Mouse (Mus musculus) adrenal gland, adult 2 months (tissue): ENCODE measurements around the gene Tubb2b. TPM values are rescaled to one million over a fixed set of nuclear protein-coding genes. Genes with fewer than 3 reads are reported as not detected.

Experiments
- DNase-seq: peaks from one replicate; pipeline ENCODE4 v3.0.0; 2021
- long read RNA-seq: library from polyadenylated mRNA; stranded (forward); transcript quantifications from one replicate; pipeline ENCODE4 v2.0.0, GENCODE M21; 2021
- polyA plus RNA-seq: library from polyadenylated mRNA; depleted of rRNA; stranded (reverse); fragments of >200 nt; gene quantifications from 2 replicates; pipeline ENCODE4 v1.2.3, GENCODE M21; 2012; rRNA removed
- total RNA-seq, 2 experiments: library from RNA; stranded (reverse); gene quantifications; 2 replicates each; pipeline ENCODE4 v1.2.3; 2021

Gene Tubb2b
- total RNA-seq = 1 to 10 TPM; 1.1 to 1.7 TPM
- 1.6 and 4.2 TPM in 2 replicates for polyA plus RNA-seq
- long read RNA-seq, partial matches to known transcripts = 0 of 1 reads
- long read RNA-seq, other reads (novel, unspliced or antisense) = 0 of 1 reads

- DNase-seq = peak; percentile 27
Observed at GRCm38 (mm10) chr13:34130226-34130731, at the start of gene Tubb2b. Tubb2b (minus strand) TSS chr13:34130466.

GRCm38 (mm10) chr13:34174025-34174424 is 43.8 kb upstream of the Tubb2b start:
- no peak for DNase-seq

DNA sequence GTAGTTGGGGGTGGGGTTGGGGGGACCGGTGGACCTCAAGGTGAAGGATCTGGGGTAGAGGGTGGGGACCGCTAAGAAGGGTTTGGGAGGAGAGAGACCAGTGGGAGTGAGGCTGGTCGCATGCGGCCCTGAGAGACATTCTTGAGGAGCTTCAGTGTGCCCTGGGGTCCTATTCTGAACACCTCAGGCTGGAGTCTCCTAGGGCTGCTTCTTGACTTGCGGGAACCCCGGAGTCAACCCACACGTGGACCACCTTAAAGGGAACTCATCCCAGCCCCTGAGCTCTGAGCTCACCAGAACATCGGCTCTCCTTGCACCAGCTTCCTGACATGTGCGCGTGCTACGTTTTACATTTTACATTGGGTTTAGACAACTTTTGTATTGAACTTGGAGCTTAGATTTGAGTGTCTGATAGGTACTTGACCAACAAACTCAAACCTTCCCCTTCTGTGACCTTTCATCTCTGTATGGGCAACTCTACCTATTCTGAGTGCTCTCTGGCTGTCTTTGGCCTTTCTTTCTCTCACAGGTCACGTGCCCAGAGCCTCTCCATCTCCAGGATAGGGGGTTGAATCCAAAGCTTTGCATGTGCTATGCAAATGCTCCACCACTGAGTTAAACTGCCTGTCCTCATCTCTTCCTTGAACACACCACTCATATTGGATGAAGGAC is 33.2 kb upstream of the Tubb2b start:
- DNase-seq = no peak

DNA sequence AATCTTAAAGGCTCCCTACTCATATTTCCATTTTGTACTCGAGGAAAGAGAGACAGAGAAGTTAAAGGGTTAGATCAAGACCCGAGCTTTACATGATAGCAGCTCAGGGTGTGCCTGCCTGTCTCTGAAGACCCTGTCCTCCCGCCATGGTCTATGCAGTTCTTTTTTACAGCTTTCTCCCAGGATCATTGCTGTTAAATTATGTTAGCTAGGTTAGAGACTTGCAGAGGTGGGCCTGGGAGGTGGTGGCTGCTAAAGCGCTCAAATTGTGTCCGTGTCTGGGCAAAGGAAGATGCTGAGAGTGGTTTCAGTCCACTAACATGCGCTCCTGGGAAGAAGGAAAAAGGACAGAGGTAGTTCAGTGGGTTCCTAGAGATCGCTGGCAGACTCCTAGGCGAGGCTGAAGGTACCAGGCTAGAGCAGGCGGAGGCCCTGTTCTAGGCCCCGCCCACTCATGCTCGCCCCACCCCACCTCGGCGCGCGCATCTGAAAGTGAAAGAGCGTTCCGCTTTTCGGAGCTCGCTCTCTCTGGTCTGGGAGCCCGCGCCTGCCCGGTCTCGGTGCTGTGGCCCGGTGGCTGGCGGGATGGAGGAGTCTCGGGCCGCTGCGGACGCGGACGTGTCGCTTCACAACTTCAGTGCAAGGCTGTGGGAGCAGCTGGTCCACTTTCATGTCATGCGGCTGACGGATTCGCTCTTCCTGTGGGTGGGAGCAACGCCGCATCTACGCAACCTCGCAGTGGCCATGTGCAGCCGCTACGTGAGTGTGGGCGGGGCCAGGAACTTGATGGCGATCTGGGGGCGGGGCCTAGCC is 32.4 kb upstream of the Tubb2b start, which contains the start of gene Psmg4:
TSS of gene Psmg4 (plus strand) at position 474 of the 813 bp plus-strand sequence.
- peak; percentile 96 for DNase-seq

- DNase-seq = no peak
Observed at GRCm38 (mm10) chr13:34159926-34160325, 29.7 kb upstream of the Tubb2b start.

- no peak for DNase-seq
Observed at GRCm38 (mm10) chr13:34157596-34158157, 27.4 kb upstream of the Tubb2b start.

DNA sequence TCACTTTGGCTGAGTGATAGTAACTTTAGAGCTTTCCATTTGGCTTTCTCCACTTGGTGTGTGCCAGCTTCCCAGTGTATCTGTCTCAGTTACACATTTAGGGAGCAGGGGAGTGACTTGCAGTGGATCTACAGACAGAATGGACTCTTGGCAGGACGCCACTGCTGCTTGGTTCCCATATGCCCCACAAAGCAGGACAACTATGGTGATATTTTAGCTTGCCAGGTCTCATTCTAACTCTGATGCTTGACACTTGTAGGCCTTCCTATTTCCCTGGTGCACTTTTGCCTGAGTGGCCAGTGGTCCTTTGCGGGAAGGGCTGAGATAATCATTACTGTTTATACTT is 26.5 kb upstream of the Tubb2b start:
- DNase-seq = no peak

DNA sequence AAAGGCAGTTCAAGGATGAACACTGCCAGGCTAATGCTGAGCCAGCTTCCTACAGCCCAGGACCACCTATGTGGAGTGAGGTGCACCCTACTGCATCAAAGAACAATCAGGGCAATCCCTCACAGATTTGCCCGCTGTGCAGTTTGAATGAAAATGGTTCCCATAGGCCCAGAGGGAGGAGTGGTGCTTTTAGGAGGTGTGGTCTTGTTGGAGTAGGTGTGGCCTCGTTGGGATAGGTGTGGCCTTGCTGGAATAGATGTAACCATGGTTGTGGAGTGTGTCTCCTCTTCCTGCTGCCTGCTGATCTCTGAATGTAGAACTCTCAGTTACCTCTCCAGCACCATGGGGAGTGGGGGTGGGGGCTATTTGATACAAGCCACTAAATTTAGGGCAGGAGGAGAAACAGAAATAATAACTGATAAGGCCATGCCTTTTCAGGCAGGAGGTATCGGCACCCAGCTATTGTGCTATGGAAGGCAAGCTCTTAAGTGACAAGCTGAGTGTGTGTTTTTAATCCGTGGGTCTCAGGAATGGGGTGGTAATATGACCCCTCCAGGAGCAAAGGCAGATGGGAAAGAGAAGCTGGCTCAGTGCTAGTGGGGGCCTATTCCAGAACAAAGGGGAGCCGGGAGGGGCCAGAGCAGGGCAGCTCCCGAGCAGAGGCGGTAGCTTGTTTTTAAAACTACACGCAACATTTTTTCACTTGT is 26.0 kb upstream of the Tubb2b start:
- peak; percentile 14 for DNase-seq

DNA sequence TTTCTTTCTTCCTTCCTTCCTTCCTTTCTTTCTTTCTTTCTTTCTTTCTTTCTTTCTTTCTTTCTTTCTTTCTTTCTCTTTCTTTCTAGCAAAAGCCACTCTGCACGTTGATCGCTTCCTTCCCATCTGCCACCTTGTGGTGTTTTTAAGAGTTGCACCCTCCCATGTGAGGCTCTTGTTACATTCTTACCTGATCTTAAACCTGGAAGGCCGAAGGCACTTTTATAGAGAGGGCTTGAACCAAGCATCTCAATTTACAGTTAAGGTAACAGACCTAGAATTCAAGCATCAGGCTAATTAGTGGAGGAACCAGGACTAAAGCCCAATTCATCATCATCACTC is 24.6 kb upstream of the Tubb2b start:
- peak; percentile 47 for DNase-seq

DNA sequence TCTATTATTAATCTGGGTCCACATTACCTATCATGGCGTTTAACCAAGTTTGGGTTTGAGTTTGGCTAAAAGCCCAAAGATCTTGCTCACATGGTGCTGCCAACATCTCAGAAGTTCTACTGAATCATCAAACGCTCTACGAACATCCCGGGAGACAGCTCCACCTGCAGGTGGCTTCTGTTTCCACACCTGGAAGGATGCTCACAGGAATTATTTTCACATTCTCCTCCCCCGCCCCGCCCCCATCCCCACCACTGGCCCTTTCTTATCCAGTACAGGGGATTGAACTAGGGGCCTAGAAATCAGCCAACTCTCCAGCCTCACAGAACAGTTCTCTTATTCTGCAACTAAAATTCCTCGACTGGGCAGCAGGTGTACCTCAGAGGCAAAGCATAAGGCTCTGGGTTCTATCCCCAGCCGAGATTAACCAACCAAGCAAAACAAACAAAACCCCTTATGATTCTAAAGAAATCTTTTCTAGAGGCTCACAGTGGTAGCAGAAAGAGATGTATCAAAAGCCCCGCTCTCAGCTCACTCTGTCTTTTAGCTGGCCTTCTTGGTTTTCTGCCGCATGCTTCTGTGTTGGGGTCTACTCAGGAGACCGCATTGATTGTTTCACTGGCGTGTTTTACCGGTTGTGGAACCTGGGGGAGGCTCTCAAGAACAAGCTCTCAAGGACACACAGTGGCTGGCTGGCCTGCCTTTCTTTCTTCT is 24.1 kb upstream of the Tubb2b start:
- peak; percentile 80 for DNase-seq

DNA sequence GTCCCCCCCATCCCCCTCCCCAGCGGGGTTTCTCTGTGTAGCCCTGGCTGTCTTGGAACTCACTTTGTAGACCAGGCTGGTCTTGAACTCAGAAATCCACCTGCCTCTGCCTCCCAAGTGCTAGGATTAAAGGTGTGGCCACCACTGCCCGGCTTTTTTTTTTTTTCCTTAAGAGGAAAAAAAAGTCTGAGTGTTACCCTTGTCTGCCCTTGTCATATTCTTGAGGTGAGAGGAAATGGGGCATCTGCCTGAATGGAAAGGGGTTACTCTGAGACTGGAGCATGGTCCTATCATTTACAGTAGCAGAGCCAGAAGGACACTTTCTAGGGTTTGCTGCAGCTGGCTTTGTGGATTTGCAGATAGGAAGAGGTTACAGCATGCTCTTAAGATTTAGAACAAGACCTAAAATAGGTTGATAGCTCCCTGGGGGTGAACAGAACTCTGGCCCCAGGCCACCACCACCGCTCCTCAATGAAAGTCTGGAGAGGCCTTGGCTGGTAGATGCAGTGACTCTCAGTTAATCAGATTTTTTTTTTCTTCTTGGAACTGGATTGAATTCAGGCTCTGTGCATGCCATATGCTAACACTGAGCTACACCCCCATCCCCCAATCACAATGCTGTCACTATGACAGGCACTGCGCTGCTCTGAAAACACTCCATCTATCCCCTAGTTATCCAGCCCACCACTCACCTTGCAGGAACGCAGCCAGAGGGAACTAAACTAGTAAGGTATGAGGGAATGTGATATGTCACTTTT is 23.2 kb upstream of the Tubb2b start:
- no peak for DNase-seq

DNA sequence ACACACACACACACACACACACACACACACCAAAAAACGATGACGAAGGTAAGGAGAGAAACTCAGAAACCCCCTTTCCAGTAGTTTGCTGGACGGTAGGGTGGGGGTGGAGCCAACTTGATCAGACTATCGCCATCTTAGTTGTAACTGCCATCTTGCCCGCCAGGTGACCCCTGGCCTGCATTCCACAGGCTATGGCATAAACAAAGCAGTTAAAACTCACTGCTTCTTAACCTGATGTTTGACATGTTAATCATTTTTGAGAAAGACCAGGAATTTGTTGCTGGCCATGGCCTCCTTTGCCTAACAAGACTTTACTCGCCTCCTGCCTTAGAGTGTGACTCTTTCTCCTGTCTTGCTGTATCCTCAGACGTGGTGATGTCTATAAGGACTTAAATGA is 22.4 kb upstream of the Tubb2b start:
- DNase-seq = no peak

- DNase-seq = no peak
Observed at GRCm38 (mm10) chr13:34151425-34151824, 21.2 kb upstream of the Tubb2b start.

DNA sequence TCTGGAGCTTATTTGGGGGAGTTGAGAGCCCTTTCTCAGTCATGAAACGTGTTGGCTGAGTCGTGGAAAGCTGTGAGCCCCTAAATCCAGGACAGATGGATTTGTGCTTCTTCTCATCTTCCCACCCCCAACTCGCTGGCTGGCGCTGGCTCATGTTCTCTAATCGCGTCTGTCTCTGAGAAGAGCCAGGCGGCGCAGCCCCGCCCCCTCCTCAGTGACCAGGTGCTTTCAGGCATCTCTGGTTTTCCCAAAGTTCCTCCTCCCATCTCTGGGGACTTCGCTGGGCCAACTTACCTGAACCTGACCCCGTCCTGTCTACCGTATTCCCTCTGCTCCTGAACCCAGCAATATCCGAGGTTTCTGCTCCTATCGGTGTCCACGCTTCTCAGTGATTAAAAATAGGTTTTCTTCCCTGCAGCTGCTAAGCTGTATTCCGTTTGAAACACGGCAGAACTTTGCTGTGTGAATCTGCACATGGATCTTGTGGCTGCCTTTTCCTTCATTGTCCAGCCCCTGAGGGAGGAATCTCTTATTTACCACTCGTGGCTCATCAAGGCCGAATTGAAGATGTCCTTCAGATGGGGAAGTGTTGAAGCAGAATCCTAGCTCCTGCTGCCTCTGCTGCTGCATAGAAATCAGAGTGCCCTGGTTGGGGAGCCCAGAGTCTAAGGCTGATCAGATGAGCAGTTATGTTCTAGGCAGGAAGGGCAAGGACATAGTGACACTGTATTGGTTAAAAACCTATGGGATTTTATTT is 20.2 kb upstream of the Tubb2b start:
- peak; percentile 22 for DNase-seq

DNA sequence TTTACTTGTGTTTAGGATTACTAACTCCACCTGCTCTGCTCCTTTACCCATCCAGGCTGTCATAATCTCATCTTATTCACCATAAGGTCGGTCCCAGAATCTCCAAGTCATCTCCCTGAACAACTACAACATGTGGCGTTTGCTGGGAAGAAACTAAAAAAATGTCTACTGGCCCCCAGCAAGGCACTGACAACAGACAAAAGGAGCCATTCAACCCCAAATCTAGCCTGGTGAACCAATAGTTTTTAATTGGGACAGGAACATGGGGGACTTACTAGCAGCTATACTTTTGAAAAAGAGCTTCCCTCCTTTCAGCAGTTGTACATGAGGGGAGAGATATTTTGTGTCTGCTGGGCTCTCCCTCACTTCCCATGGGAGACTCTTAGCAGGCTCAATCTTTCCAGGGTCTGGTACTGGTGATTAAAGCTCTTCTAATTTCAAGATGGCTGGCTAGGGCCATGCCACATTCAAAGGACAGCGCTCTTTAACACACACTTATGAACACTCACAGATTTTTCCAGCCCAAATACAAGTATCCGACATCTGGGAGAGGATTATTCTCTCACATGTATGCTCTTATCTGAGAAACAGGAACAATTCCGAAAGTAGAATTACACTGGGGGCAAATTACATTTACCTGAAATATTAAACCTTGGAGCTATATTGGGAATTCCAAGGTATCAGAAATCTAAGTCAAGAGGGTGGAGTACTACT is 19.4 kb upstream of the Tubb2b start:
- DNase-seq = no peak

GRCm38 (mm10) chr13:34148767-34149392 is 18.6 kb upstream of the Tubb2b start:
- peak; percentile 53 for DNase-seq

- DNase-seq = no peak
Observed at GRCm38 (mm10) chr13:34148181-34148580, 17.9 kb upstream of the Tubb2b start.

GRCm38 (mm10) chr13:34146916-34147315 is 16.6 kb upstream of the Tubb2b start:
- no peak for DNase-seq

DNA sequence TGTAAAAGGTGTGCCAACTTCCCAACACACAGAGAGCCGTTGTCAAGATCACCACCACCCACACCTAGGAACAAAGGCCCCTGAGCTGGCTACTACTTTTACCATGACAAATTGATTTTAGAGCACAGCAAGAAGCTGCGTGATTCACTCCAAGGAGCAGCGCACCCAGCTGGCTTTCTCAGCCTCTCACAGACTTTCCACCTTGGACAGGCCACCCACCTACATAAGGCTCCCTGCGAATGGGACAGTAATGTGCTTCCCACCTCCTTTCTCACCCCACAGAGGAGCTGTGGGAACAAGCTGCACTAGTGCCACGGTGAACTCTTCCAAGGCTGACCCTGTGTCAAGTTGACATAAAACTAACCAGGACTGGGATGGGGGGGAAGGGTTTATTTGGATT is 13.1 kb upstream of the Tubb2b start:
- no peak for DNase-seq
